Mouse (Mus musculus): ENCODE data around the gene Saxo2.
A peak's percentile ranks its signal among the peaks of the same experiment; 100 is the strongest.

The Saxo2 gene

GRCm38 (mm10) chr7:82648353-82649080 is at the start of gene Saxo2, which contains the start of gene Efl1:
Gene Saxo2 (minus strand): TSS chr7:82648528.
Gene Efl1 (plus strand): TSS chr7:82648614.
- DNase-seq = peak; percentile 98

DNA sequence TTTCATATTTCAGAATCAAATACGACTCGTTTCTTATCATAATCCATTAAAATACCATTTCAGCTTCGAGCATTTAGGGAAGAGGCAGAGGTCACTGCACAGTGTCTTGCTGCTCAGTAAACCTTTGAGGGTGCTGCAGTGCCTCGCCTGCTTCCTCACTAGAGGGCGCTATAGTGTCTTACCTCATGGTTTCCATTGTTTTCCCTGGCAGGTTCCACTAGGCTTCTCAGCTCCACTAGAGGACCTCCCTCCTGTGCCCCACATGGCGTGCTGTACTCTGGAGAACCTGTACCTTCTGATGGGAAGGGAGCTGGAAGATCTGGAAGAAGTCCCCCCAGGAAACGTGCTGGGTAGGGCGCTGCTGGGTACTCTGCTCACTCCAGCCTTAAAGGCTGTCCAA is 49.3 kb upstream of the Saxo2 start:
- DNase-seq = no peak

- DNase-seq = no peak
Observed at GRCm38 (mm10) chr7:82691021-82691738, 42.9 kb upstream of the Saxo2 start.

- DNase-seq = peak; percentile 37
Observed at GRCm38 (mm10) chr7:82688736-82689135, 40.4 kb upstream of the Saxo2 start.

GRCm38 (mm10) chr7:82679901-82680300 is 31.6 kb upstream of the Saxo2 start:
- DNase-seq = no peak

- no peak for DNase-seq
Observed at GRCm38 (mm10) chr7:82676834-82677233, 28.5 kb upstream of the Saxo2 start.

DNA sequence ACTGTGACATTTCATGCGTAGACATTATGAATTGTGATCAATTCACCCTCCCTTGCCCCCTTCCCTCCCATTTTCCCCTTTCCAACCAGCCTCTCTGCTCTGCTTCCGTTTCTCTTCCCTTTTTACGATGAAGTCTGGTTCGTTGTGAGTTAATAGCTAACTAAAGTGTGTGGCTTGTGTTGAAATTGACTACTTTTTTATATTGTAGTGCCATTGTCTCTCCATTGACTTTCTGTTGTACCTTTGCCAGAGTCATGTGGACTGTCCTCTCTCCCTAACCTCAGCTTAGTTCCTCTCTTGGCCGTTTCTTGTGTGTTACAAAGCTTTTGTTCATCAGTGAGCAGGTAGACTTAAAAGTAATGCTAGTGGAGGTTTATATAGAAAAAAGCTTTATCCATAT is 27.7 kb upstream of the Saxo2 start:
- DNase-seq = no peak

GRCm38 (mm10) chr7:82664604-82665003 is 16.3 kb upstream of the Saxo2 start:
- no peak for DNase-seq

GRCm38 (mm10) chr7:82649081-82649445 is 735 bp upstream of the Saxo2 start:
- no peak for DNase-seq

DNA sequence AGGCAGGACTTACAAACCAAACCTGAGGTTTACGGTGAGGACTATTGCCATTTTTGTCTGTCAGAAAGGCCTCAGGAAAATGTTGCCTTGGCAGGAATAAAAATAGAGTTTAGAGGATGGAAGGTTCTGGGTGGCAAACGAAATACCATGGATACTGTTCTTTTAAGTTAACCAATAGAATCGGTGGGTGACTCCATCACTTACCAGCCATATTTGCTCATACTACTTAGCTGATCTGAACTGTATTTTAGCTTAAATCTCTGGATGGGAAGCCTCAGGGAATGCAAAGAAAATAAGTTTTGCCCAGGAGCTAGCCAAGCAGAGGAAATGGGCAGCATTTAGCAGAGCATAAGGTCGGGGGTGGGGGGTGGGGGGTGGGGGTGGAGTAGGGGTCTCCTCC is 419 bp downstream of the Saxo2 start:
- no peak for DNase-seq

DNA sequence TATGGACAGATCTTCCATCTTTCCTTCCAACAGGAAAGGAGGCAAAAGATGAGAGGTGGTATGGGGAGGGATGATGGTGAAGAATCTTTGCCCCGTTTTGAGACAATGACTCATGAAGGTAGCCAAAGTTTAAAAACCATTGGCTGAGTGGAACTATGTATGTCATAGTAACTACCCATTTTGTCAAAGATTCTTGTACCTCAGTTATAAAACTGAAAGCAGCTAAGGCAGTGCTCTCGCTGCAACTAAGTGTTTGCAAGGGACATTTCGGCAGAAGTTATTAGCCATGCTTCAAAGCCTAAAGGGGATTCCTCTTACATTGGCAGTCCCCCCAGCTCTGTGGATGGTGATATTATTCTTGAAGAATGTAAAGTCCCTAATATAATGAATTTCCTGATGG is 1.1 kb downstream of the Saxo2 start:
- DNase-seq = no peak

- no peak for DNase-seq
Observed at GRCm38 (mm10) chr7:82625342-82625741, 23.0 kb downstream of the Saxo2 start.

DNA sequence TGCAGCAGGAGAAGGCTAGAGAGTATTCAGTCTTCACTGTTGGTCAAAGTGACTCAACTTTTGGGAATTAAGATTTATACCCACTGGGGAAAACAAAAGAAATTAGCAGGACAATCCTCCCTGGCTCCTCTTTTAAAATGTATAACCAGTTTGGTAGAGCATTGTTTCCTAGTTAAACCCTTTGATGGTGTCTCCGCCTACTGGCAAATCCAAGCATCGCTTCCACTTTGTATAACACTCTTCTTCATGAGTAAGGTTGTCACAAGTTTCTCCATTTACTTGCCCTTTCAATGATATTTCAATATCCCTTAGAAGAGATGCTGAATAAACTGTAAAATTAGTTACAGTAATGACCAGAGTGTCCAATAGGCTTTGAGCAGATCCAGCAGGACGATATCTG is 38.7 kb downstream of the Saxo2 start:
- DNase-seq = peak; percentile 14

DNA sequence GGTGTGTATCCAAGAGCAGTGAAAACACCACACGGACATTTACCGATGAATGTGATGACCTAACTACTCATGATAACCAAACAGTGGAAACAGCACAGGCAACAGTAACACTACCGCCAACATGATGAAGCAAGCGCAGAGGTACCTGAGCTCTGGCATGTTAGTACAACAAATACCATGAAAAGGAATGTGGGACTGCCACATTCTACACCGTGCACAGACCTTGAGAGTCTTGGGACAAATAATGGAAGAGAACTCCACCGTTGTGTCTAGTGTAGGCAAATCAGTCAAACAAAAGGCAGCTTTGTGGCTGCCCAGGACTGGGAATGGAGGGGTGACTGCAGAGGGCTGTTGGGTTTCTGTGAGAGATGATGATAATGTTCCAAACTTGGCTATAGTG is 42.9 kb downstream of the Saxo2 start:
- DNase-seq = no peak

DNA sequence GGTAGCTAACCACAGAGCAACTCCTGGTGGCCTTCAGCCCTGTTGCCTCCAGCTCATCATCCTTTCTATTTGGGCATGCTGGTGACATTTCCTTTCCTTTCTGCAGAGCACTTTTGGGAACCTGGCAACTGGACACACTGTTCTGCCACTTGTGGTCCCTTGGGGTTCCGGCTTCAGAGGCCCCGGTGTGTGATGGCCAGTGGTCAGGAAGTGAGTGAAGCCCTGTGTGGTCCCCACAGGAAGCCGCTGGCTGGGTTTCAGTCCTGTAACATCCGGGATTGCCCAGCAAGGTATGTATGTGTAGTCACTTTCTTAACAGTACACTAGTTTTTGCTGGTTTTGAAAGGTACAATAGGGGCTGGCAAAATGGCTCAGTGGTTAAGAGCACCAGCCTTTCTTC is 46.3 kb downstream of the Saxo2 start:
- no peak for DNase-seq

DNA sequence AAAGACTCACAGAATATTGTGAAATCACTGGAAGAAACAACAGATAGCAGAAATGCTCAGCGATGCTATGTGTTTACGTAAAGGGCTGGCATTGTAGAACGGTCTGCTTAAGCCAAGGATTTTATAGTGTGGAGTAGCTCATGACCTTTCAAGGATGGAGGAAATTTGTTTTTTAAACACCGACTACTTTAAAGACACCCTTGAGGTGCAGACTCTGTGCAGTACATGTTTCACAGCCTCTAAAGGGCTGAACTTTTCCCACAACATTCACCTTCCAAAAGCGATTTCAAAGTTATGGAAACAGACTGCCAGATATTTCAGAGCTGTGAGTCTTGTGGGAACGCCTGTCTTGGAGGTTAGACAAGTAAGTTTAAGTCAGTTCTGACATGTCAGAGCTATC is 57.4 kb downstream of the Saxo2 start:
- DNase-seq = no peak
